Mouse (Mus musculus): ENCODE measurements around the gene Ficd.

DNA sequence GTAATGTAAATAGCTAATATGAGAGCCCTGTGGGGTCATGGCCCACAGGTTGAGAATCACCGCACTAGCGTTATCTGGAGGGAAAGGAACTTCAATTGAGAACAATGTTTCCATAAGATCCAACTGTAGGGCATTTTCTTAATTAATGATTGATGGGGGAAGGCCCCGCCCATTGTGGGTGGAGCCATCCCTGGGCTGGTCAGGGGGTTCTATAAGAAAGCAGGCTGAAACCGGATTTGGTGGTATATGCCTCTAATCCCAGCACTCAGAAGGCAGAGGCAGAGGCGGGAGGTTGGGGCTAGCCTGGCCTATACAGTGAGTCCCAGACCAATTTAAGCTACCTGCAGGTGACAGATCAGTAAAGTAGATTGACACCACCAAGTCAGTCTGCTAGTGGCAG is 1.2 kb upstream of the Ficd start:
- TF ChIP-seq CTCF (IDR thresholded peaks at IDR 0.05; ENCODE audit: extremely low read depth, insufficient read depth, low read length) = no peak
- TF ChIP-seq POLR2A (IDR thresholded peaks at IDR 0.05; ENCODE audit: extremely low read depth, insufficient read depth, low read length) = no peak
